Mouse (Mus musculus) limb, embryonic 15.5 days (tissue): ENCODE data around the gene Cdh13. TPM values are rescaled to one million over a fixed set of nuclear protein-coding genes. Genes with fewer than 3 reads are reported as not detected.

Source experiments
- ATAC-seq: fragments of 200-750 bp; cut with Nextera tagmentation; 2 replicates; pipeline ENCODE4 v1.8.0; 2017; ENCODE audit warnings: low read depth, moderate TSS enrichment; ENCODE audit not compliant: insufficient number of reproducible peaks, low FRiP score, low TSS enrichment
- H3K27ac ChIP-seq: fragments of 300-500 bp; sonication (generic); 2 replicates; pipeline ENCODE4 v1.5.1; 2015; ENCODE audit warnings: moderate library complexity, mild to moderate bottlenecking, inconsistent platforms
- H3K27me3 ChIP-seq: fragments of 300-500 bp; sonication (generic); 2 replicates; pipeline ENCODE4 v1.6.1; 2015; ENCODE audit warnings: inconsistent platforms
- H3K36me3 ChIP-seq: fragments of 300-500 bp; sonication (generic); 2 replicates; pipeline ENCODE4 v1.6.1; 2015; ENCODE audit warnings: inconsistent platforms
- H3K4me1 ChIP-seq: fragments of 300-500 bp; sonication (generic); 2 replicates; pipeline ENCODE4 v1.6.1; 2015; ENCODE audit warnings: inconsistent platforms
- H3K4me2 ChIP-seq: fragments of 300-500 bp; sonication (generic); 2 replicates; pipeline ENCODE4 v1.6.1; 2015; ENCODE audit warnings: mild to moderate bottlenecking, inconsistent platforms
- H3K4me3 ChIP-seq: fragments of 300-500 bp; sonication (generic); 2 replicates; pipeline ENCODE4 v1.5.1; 2015; ENCODE audit warnings: mild to moderate bottlenecking, inconsistent platforms
- H3K9ac ChIP-seq: fragments of 300-500 bp; sonication (generic); 2 replicates; pipeline ENCODE4 v1.6.1; 2015; ENCODE audit warnings: inconsistent platforms
- H3K9me3 ChIP-seq: fragments of 300-500 bp; sonication (generic); 2 replicates; pipeline ENCODE4 v1.6.1; 2016; ENCODE audit warnings: inconsistent platforms
- WGBS: fragments of 180-500 bp; shearing (Covaris S2); methylation state at CpG from one replicate; pipeline ENCODE4 v1.1.7; 2015; 5-methylcytosine and 5-hydroxymethylcytosine counted together
- polyA plus RNA-seq: library from polyadenylated mRNA; unstranded; fragments of >200 nt; fragmentation: Nextera tagmentation; extraction: Ambion mirVana; gene quantifications from 2 replicates; pipeline ENCODE4 v1.2.1, GENCODE M21; 2015

The Cdh13 gene
- polyA plus RNA-seq, 1 experiment from 2014 or later = 17.9 TPM

- no peak overlapping the region for H3K9ac ChIP-seq
- H3K9me3 ChIP-seq = no peaks in the 10 kb centered on the region
- H3K4me3 ChIP-seq = no peak overlapping the region
- H3K4me2 ChIP-seq = no peak overlapping the region
- H3K27ac ChIP-seq = no peak overlapping the region
- WGBS = 69% methylated on average over 7 of the region's 7 CpGs
- no peaks in the 10 kb centered on the region for H3K27me3 ChIP-seq
- H3K36me3 ChIP-seq = no peaks in the 10 kb centered on the region
- no peaks in the 10 kb centered on the region for H3K4me1 ChIP-seq
- ATAC-seq = no peak
Measured at GRCm38 (mm10) chr8:118393909-118394650, 110.5 kb downstream of the Cdh13 start.

GRCm38 (mm10) chr8:118395178-118395577 lies 111.6 kb downstream of the Cdh13 start:
- no peak for ATAC-seq

GRCm38 (mm10) chr8:118404836-118405235 lies 121.3 kb downstream of the Cdh13 start:
- no peaks in the 10 kb centered on the region for H3K27me3 ChIP-seq
- H3K9ac ChIP-seq = no peak overlapping the region
- no peak for ATAC-seq
- no peaks in the 10 kb centered on the region for H3K4me1 ChIP-seq
- no peak overlapping the region for H3K27ac ChIP-seq
- no peaks in the 10 kb centered on the region; the same call in 1 of the 2 replicates for H3K9me3 ChIP-seq
- no peak overlapping the region for H3K4me3 ChIP-seq
- no peak overlapping the region for H3K4me2 ChIP-seq
- no peaks in the 10 kb centered on the region for H3K36me3 ChIP-seq
- WGBS = 87% methylated on average over 3 of the region's 3 CpGs

More at GRCm38 (mm10) chr8:118395178-118395577, 111.6 kb downstream of the Cdh13 start:
- Histone ChIP-seq H3K4me2 (no peak overlapping the region), H3K36me3 (no peaks in the 10 kb centered on the region), H3K4me3 (no peak overlapping the region), H3K9ac (no peak overlapping the region), H3K9me3 (no peaks in the 10 kb centered on the region), H3K27me3 (no peaks in the 10 kb centered on the region), H3K27ac (no peak overlapping the region), H3K4me1 (no peaks in the 10 kb centered on the region)
- 59% methylated on average over 4 of the region's 4 CpGs for WGBS

DNA sequence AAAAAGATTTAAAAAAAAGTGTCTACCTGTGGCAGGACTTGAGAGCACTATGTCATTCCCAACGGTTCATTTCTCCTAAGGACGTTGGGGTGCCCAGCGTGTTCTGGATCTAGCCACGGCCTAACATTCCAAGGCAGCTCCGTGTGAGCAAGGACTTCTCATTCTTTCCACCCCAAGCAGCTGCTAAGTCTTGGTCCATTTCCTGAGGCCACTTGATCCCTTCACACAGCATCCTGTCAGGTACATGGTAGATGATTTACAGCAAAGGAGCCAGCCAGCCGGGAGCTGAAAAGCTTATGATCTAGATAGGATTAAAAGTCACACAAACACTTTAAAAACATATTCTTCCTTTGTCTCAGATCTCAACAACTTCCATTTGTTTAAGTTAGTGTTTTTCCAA lies 123.8 kb downstream of the Cdh13 start:
- Histone ChIP-seq H3K9ac (no peak overlapping the region), H3K4me1 (no peaks in the 10 kb centered on the region), H3K36me3 (no peaks in the 10 kb centered on the region), H3K27me3 (no peaks in the 10 kb centered on the region), H3K4me2 (no peak overlapping the region), H3K27ac (no peak overlapping the region), H3K9me3 (no peaks in the 10 kb centered on the region; the same call in 1 of the 2 replicates), H3K4me3 (no peak overlapping the region)
- ATAC-seq = no peak
- WGBS = 64% methylated on average over 6 of the region's 6 CpGs

DNA sequence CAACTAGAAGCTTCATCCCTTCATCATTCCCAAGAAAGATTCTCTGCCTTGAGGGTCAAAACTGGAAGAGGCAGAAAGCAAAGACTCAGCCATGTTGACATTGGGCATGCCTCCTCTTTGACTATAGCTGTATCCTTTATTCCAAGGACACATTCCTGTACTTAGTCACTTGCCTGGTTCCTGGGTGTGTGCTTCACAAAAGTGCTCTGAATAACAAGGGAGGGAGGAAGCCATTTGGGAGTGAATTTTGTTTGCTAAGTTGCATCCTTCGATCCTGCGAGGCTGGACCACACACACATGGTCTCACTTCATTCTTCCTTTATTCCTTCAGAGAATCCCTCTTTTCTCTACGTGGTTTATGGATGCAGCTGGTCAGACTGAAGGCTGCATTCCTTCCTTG lies 125.9 kb downstream of the Cdh13 start:
- Histone ChIP-seq H3K9ac (no peak overlapping the region), H3K27me3 (no peaks in the 10 kb centered on the region), H3K27ac (no peak overlapping the region), H3K4me1 (no peaks in the 10 kb centered on the region), H3K4me3 (no peak overlapping the region), H3K9me3 (no peaks in the 10 kb centered on the region), H3K4me2 (no peak overlapping the region), H3K36me3 (no peaks in the 10 kb centered on the region)
- no peak for ATAC-seq
- 84% methylated on average over 3 of the region's 3 CpGs for WGBS

DNA sequence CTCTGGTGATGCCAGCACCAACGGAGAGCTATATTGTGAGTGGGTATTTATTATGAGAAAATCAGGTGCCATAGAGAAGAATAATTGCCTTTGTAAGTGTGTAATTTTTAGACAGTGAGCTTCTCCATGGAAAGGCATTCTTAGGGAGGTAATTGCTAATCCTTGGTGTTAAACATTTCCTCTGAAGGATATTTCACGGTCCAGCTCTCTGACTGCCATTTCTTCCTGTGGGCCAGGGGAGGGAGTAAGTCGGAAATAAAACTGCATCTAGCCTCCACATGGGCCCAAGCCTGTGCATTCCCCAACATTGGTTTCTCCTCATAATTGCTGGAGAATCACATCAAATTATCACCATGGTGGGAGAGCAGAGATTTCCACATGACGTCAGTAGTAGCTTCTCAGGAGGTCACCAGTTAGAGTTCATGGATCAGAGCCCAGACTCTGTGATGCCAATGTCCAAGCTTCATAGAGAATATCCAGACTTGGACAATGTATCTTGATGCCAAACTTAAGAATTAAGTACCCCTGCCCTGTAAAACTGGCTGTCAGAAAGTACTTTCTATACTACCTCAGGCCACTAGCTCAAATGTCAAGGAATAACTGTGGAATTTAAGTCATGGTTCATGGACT lies 126.9 kb downstream of the Cdh13 start:
- H3K27ac ChIP-seq = no peak overlapping the region
- H3K4me1 ChIP-seq = no peaks in the 10 kb centered on the region
- H3K4me3 ChIP-seq = no peak overlapping the region
- no peak overlapping the region for H3K4me2 ChIP-seq
- no peak overlapping the region for H3K9ac ChIP-seq
- H3K9me3 ChIP-seq = no peaks in the 10 kb centered on the region
- H3K27me3 ChIP-seq = no peaks in the 10 kb centered on the region
- 84% methylated on average over 4 of the region's 4 CpGs for WGBS
- ATAC-seq = no peak
- no peaks in the 10 kb centered on the region for H3K36me3 ChIP-seq

DNA sequence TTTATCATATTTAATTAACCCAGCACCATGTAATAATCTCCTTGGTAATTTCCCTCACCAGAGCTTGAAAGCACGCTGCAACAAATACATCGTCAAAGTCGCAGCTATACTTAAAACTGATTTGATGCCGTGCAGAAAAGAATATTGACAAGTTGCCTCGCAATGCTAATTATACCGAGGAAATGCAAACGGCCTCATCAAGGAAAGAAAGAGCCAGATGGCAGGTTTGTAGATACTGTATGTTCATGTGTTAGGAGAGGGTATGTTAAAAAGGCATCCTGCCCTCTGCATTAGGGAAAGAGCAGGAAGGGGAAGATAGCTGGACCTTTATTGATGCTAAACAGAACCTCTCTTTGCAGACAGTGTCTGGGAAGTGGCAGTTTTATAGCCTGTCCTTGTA lies 132.1 kb downstream of the Cdh13 start:
- WGBS = 72% methylated on average over 7 of the region's 7 CpGs
- no peak for ATAC-seq
- Histone ChIP-seq H3K9ac (no peak overlapping the region), H3K4me3 (no peak overlapping the region), H3K4me2 (no peak overlapping the region), H3K36me3 (no peaks in the 10 kb centered on the region), H3K9me3 (no peaks in the 10 kb centered on the region), H3K27me3 (no peaks in the 10 kb centered on the region), H3K27ac (no peak overlapping the region), H3K4me1 (no peaks in the 10 kb centered on the region)

DNA sequence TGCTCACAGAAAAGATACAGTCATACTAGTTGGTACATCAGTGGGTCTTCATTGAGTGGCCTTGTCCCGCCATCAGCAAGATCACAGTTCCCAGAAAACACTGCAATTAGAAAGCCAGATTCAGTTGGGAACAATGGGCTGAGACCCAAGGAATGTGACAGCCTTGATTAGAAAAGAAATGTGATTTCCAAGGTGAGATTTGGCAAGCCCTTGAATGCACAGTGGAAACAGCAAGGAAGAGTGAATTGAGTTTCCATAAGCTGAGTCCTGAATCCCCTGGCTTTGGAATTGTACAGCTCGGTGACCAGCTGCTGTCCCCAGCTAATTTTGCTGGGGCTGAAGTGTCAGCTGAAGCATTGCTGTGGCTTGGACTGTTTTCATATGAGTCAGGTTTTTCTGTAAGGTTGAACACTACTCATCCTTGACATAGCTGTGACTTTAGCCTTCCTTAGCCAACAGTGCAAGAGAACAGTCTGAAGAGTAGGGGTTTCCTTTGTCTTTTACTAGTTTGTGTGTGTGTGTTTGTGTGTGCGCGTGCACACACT lies 133.3 kb downstream of the Cdh13 start:
- ATAC-seq = no peak
- 87% methylated on average over 4 of the region's 4 CpGs for WGBS
- Histone ChIP-seq H3K4me2 (no peak overlapping the region), H3K4me1 (no peaks in the 10 kb centered on the region), H3K4me3 (no peak overlapping the region), H3K36me3 (no peaks in the 10 kb centered on the region), H3K27me3 (no peaks in the 10 kb centered on the region), H3K27ac (no peak overlapping the region), H3K9me3 (no peaks in the 10 kb centered on the region), H3K9ac (no peak overlapping the region)

- Histone ChIP-seq H3K9me3 (no peaks in the 10 kb centered on the region), H3K9ac (no peak overlapping the region), H3K27ac (no peak overlapping the region), H3K27me3 (no peaks in the 10 kb centered on the region), H3K36me3 (no peaks in the 10 kb centered on the region), H3K4me2 (no peak overlapping the region), H3K4me3 (no peak overlapping the region), H3K4me1 (no peaks in the 10 kb centered on the region)
- 81% methylated on average over 10 of the region's 10 CpGs for WGBS
- no peak for ATAC-seq
Measured at GRCm38 (mm10) chr8:118422624-118423023, 139.1 kb downstream of the Cdh13 start.

GRCm38 (mm10) chr8:118428941-118429340 lies 145.4 kb downstream of the Cdh13 start:
- Histone ChIP-seq H3K27ac (no peak overlapping the region), H3K9me3 (no peaks in the 10 kb centered on the region), H3K4me3 (no peak overlapping the region), H3K4me1 (no peaks in the 10 kb centered on the region; the same call in 1 of the 2 replicates), H3K36me3 (no peaks in the 10 kb centered on the region), H3K4me2 (no peak overlapping the region), H3K27me3 (no peaks in the 10 kb centered on the region), H3K9ac (no peak overlapping the region)
- 62% methylated on average over 7 of the region's 7 CpGs for WGBS
- ATAC-seq = no peak

DNA sequence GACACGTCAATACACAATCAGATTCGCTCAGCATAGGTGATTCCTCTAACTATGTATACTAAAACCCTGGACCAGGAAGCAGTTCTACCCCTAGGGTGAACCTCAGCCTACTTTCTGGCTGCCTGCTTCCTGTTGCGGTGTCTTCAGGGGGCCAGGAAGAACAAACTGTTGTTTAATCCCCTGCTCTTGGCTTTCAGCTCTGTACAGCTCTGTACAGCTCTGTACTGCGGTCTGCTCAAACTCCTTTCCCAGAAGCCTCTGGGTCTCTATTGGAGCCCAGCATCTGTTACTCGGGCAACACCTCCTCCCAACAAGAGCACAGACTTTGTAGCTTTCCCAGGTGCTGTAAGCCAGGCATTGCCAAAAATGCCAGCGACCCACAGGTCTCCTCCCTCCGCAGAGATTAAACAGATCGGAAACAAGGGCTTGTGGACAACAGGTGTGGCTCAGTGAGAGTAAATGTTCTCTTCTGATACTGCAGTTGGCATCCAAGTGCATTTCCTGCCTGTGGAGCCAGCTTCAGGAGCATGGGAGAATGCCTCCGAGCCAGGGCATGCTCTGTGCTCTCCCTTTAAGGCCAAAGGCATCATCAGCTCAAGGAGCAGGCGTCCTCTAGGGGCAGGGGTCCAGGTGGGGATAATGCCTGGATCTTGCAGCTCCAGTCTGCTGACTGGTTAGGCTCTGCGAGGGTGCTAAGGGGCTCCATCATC lies 148.4 kb downstream of the Cdh13 start:
- no peak overlapping the region for H3K4me2 ChIP-seq
- H3K36me3 ChIP-seq = no peaks in the 10 kb centered on the region
- ATAC-seq = no peak
- H3K9ac ChIP-seq = no peak overlapping the region
- no peaks in the 10 kb centered on the region for H3K27me3 ChIP-seq
- no peaks in the 10 kb centered on the region; the same call in 1 of the 2 replicates for H3K4me1 ChIP-seq
- H3K9me3 ChIP-seq = no peaks in the 10 kb centered on the region
- WGBS = 66% methylated on average over 11 of the region's 11 CpGs
- H3K4me3 ChIP-seq = no peak overlapping the region
- no peak overlapping the region for H3K27ac ChIP-seq
